Mouse (Mus musculus) layer of hippocampus, adult 2 months (tissue): ENCODE results near the gene Zbtb20. TPM values are rescaled to one million over a fixed set of nuclear protein-coding genes. Genes with fewer than 3 reads are reported as not detected.

Experiments
- DNase-seq, 2 experiments: peaks; one replicate each; pipeline ENCODE4 v3.0.0; 2022; ENCODE audit warnings: low spot score in 2 of 2
- H3K27ac ChIP-seq: fragments of 200-600 bp; 2 replicates; pipeline ENCODE4 v1.8.1; 2022
- H3K4me3 ChIP-seq: fragments of 200-600 bp; 2 replicates; pipeline ENCODE4 v1.8.1; 2022; ENCODE audit warnings: mild to moderate bottlenecking
- CTCF ChIP-seq: fragments of 200-600 bp; conservative IDR thresholded peaks from 2 replicates; pipeline ENCODE4 v1.8.1; 2022; ENCODE audit warnings: antibody characterized with exemption, mild to moderate bottlenecking, moderate library complexity
- total RNA-seq, 2 experiments: library from RNA; stranded (reverse); gene quantifications; 2 replicates each; pipeline ENCODE4 v1.2.3; 2021

The Zbtb20 gene
- total RNA-seq, 2 experiments from 2014 or later, result 335 to 353 TPM

DNA sequence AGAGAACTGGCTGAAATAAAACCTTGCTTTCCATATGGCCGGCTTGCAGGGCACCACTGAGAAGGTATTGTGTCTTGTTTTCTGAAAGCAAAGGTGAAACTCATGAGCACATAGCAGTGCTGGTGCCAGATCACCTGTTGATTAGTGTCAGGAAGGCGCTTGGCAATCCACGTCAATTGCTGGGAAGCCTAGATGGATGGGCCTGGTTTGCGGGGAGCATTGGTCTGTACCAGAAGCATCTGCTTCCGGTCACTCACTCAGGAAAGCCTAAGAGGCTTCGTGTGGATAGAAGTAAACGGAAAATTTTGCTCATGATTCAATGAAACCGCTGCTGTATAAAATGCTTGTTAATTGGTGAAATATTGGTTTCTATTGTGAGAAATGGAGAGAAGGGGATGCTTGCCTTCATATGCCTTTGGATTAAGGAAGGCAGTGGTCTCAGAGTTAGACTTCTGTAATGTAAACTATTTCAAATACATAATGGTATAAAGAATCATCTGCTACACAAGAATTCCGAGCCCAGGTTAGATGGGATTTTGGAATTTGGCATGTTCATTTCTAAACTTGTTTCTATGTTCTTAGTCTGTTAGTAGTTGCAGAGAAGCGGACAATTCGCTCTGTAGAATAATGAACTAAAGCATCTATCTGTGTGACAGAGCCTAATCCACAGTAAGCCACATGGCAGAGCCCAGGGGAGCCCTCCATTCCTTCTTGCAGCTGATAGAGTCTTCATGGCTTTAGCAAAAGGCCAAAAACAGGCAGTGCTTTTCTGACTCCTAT is 521.4 kb downstream of the Zbtb20 start:
- TF ChIP-seq CTCF, result no peak
- Histone ChIP-seq H3K4me3 (no peak overlapping the region), H3K27ac (no peak overlapping the region)
- DNase-seq, result no peak

- no peak overlapping the region for H3K27ac ChIP-seq
- DNase-seq, result no peak
- TF ChIP-seq CTCF, result no peak
- H3K4me3 ChIP-seq, result no peak overlapping the region
Observed at GRCm38 (mm10) chr16:43397629-43398323, 522.1 kb downstream of the Zbtb20 start.

GRCm38 (mm10) chr16:43399428-43399827 is 523.7 kb downstream of the Zbtb20 start:
- Histone ChIP-seq H3K27ac (no peak overlapping the region), H3K4me3 (no peak overlapping the region)
- TF ChIP-seq CTCF, result no peak
- DNase-seq, result no peak

DNA sequence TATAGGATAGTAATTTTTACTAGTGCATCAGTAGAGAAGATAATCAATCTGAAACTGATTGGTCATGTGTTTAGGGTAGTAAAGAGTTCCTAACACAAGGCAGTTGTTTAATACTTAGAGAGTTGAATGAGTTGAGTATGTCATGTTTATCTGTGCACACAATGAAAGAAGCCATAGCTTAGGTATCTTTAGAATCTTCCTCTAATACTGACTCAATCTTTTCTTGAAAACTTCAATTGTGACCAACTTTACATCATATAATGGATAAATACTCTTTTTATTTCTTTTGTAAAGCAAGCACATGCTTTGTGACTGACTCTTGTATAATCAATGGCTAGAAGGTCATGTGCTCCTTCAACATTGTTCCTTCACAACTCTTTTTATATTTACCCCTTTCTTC is 524.4 kb downstream of the Zbtb20 start:
- H3K27ac ChIP-seq, result no peak overlapping the region
- DNase-seq, result no peak
- H3K4me3 ChIP-seq, result no peak overlapping the region
- TF ChIP-seq CTCF, result no peak

- Histone ChIP-seq H3K27ac (no peak overlapping the region), H3K4me3 (no peak overlapping the region)
- no peak for DNase-seq
- no peak for TF ChIP-seq CTCF
Observed at GRCm38 (mm10) chr16:43400949-43401348, 525.3 kb downstream of the Zbtb20 start.

- no peak for TF ChIP-seq CTCF
- no peak overlapping the region for H3K27ac ChIP-seq
- H3K4me3 ChIP-seq, result no peak overlapping the region
- no peak for DNase-seq
Observed at GRCm38 (mm10) chr16:43402888-43403287, 527.2 kb downstream of the Zbtb20 start.

DNA sequence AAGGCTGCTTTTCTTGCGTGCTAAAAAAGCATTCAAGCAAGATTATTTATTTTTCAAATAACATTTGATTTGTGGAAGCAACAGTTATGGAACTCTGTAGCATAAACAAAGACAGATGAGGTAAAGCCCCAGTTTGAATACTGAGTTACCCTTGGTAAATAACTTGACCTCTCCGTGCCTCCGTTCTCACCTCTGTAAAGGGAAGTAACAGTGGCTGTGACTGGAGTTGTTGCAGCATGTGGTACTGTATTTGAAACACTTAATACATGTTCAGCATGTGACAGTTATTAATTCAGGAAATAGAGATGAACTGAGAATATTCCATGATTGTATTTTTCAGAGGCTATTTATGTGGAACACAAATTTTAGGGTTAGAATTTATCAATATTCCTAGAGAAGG is 529.4 kb downstream of the Zbtb20 start:
- no peak for DNase-seq
- no peak for TF ChIP-seq CTCF
- Histone ChIP-seq H3K4me3 (no peak overlapping the region), H3K27ac (no peak overlapping the region)

GRCm38 (mm10) chr16:43407594-43408142 is 532.0 kb downstream of the Zbtb20 start:
- Histone ChIP-seq H3K4me3 (no peak overlapping the region), H3K27ac (peak overlapping the region; percentile 28)
- no peak for DNase-seq
- TF ChIP-seq CTCF, result no peak

- no peak for DNase-seq
- Histone ChIP-seq H3K4me3 (no peak overlapping the region), H3K27ac (peak overlapping the region; percentile 39)
- TF ChIP-seq CTCF, result no peak
Observed at GRCm38 (mm10) chr16:43408622-43409021, 532.9 kb downstream of the Zbtb20 start.

GRCm38 (mm10) chr16:43409108-43409909 is 533.6 kb downstream of the Zbtb20 start:
- DNase-seq, result no peak
- peak overlapping the region; percentile 39 for H3K27ac ChIP-seq
- no peak overlapping the region for H3K4me3 ChIP-seq
- no peak for TF ChIP-seq CTCF

- peak; percentile 64 to 73 for DNase-seq
- peak overlapping the region; percentile 39 for H3K27ac ChIP-seq
- no peak overlapping the region for H3K4me3 ChIP-seq
- no peak for TF ChIP-seq CTCF
Observed at GRCm38 (mm10) chr16:43409910-43410612, 534.4 kb downstream of the Zbtb20 start.

GRCm38 (mm10) chr16:43410613-43410974 is 534.9 kb downstream of the Zbtb20 start:
- H3K27ac ChIP-seq, result peak overlapping the region; percentile 39
- no peak for DNase-seq
- TF ChIP-seq CTCF, result no peak

More at GRCm38 (mm10) chr16:43410613-43410974, 534.9 kb downstream of the Zbtb20 start:
- no peak overlapping the region for H3K4me3 ChIP-seq
